12 mouse cellular contexts compared by ENCODE assay signal in the genomic region with DNA sequence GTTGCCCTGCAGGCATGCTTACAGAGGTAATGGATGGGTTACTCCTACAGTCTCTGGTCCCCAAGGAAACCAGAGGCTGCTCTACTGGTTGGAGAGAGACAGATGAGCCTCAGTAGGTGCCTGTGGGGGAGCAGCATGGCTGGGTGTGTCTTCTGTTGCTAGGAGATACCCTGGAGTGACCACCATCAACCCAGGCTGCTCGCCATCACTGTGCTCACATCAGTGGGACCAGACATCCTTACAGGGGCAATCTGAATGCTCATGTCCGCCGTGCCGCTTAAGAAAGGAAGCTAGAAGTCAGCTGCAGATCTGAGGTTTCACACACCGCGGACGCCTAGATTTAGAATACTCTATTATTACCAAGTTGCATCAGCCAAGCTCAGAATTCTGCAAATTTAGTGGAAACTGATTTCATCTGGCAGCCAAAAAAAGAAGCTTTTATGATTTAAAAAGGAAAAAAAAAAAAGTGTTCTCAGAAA. TPM values are rescaled to one million over a fixed set of nuclear protein-coding genes. Genes with fewer than 3 reads are reported as not detected.
A peak's percentile ranks its signal among the peaks of the same experiment; 100 is the strongest.
DNase-seq lines count a peak whose midpoint lies in the region; ATAC-seq and TF ChIP-seq lines count a peak whose summit lies in the region.
"Had no signal": no experiment of that assay in that cellular context is flagged by ENCODE, and none has a peak within 500 bp of the region (broad histone marks: within the 10 kb centered on the region; RNA-seq: fewer than 3 reads in every experiment).

No protein-coding gene starts in this region.

- H3K4me3 ChIP-seq in hindbrain, embryonic 16.5 days (ENCODE audit: low read length) = no peak overlapping the region
- H3K4me3 ChIP-seq in neural tube, embryonic 13.5 days = no peak overlapping the region
- H3K4me3 ChIP-seq: liver, embryonic 12.5 days had no signal

- no peak for TF ChIP-seq POLR2A in brain, embryonic 14.5 days (IDR thresholded peaks at IDR 0.05; ENCODE audit: borderline replicate concordance, extremely low read depth, insufficient read depth, insufficient read length, poor library complexity, severe bottlenecking)

- ATAC-seq in hindbrain, embryonic 16.5 days = peak; percentile 48; the same call in 1 of the 2 replicates
- peak; percentile 91 for ATAC-seq in neural tube, embryonic 13.5 days (ENCODE audit: low read depth)
- ATAC-seq: forebrain, embryonic 16.5 days; liver, embryonic 12.5 days had no signal

- no peaks in the 10 kb centered on the region for H3K36me3 ChIP-seq in hindbrain, embryonic 16.5 days (ENCODE audit: control insufficient read depth, insufficient read depth, low read length)
- no peaks in the 10 kb centered on the region for H3K36me3 ChIP-seq in neural tube, embryonic 13.5 days
- H3K36me3 ChIP-seq: liver, embryonic 12.5 days had no signal

- no peak for TF ChIP-seq CTCF in brain, embryonic 14.5 days (IDR thresholded peaks at IDR 0.05; ENCODE audit: borderline replicate concordance, extremely low read depth, insufficient read depth, insufficient read length)

- no peak overlapping the region for H3K27ac ChIP-seq in hindbrain, embryonic 16.5 days (ENCODE audit: low read depth, low read length)
- 0 out of 2 replicates have a peak overlapping the region, but pooled peaks have one; percentile 24 for H3K27ac ChIP-seq in neural tube, embryonic 13.5 days (replicated peaks)
- H3K27ac ChIP-seq: liver, embryonic 12.5 days had no signal

- WGBS in hindbrain, embryonic 16.5 days = 60% methylated on average over 7 of the region's 7 CpGs
- 57% methylated on average over 7 of the region's 7 CpGs for WGBS in neural tube, embryonic 13.5 days

- peak; percentile 39 for DNase-seq in embryo, embryonic 10 days (ENCODE audit: low spot score)
- DNase-seq in embryo, embryonic 9.5 days (ENCODE audit: extremely low spot score) = no peak
- peak; percentile 26 for DNase-seq in brain, embryonic 14.5 days (ENCODE audit: low read depth)
- no peak for DNase-seq in adrenal gland, adult 18-20 months (ENCODE audit: low spot score in 2 of 2)
- DNase-seq in cerebellum, adult 9-10 months = no peak
- DNase-seq in cerebellum, adult 9-11 months = no peak
- DNase-seq: cerebellum, adult 2 months; thymus, postnatal 14 days had no signal

- H3K9ac ChIP-seq in hindbrain, embryonic 16.5 days (ENCODE audit: low read depth, low read length) = no peak overlapping the region
- H3K9ac ChIP-seq in neural tube, embryonic 13.5 days = no peak overlapping the region
- H3K9ac ChIP-seq: liver, embryonic 12.5 days had no signal

- H3K9me3 ChIP-seq in hindbrain, embryonic 16.5 days (ENCODE audit: control insufficient read depth, low read length) = no peaks in the 10 kb centered on the region
- H3K9me3 ChIP-seq in neural tube, embryonic 13.5 days = no peaks in the 10 kb centered on the region
- H3K9me3 ChIP-seq: liver, embryonic 12.5 days had no signal

- no peaks in the 10 kb centered on the region; the same call in 1 of the 2 replicates for H3K27me3 ChIP-seq in hindbrain, embryonic 16.5 days (replicated peaks; ENCODE audit: control insufficient read depth, insufficient read depth, low read length)
- H3K27me3 ChIP-seq in neural tube, embryonic 13.5 days = no peaks in the 10 kb centered on the region
- H3K27me3 ChIP-seq: liver, embryonic 12.5 days had no signal

- H3K4me2 ChIP-seq in hindbrain, embryonic 16.5 days (ENCODE audit: low read length) = no peak overlapping the region
- H3K4me2 ChIP-seq in neural tube, embryonic 13.5 days = no peak overlapping the region
- H3K4me2 ChIP-seq: liver, embryonic 12.5 days had no signal

- no peaks in the 10 kb centered on the region; the same call in 1 of the 2 replicates for H3K4me1 ChIP-seq in hindbrain, embryonic 16.5 days (ENCODE audit: control insufficient read depth, insufficient read depth, low read depth, low read length)
- peaks cover 27% of the 10 kb centered on the region for H3K4me1 ChIP-seq in neural tube, embryonic 13.5 days (replicated peaks)
- H3K4me1 ChIP-seq: liver, embryonic 12.5 days had no signal

RNA-seq across cellular contexts. Expression of a gene that starts 21.7 kb away (rescaled TPM):
- 5.3 and 7.4 TPM in 2 replicates for polyA plus RNA-seq in brain, embryonic 14.5 days (2012; rRNA removed)
- 8.7 and 9.4 TPM in 2 replicates for polyA plus RNA-seq in hindbrain, embryonic 16.5 days (2015; fragmentation: Nextera tagmentation; extraction: Ambion mirVana)
- polyA plus RNA-seq in neural tube, embryonic 13.5 days (2015; fragmentation: Nextera tagmentation; extraction: Ambion mirVana) = 9.8 and 13.7 TPM in 2 replicates
- 10 to 100 TPM; 14.9 to 16.6 TPM for total RNA-seq in adrenal gland, adult 18-20 months (2021)

RNA-seq across cellular contexts. Expression of a gene that starts 54.2 kb away (rescaled TPM):
- 0.05 TPM in 2 replicates for polyA plus RNA-seq in brain, embryonic 14.5 days (2012; rRNA removed)
- polyA plus RNA-seq in hindbrain, embryonic 16.5 days (2015; fragmentation: Nextera tagmentation; extraction: Ambion mirVana) = not detected in 2 replicates
- 0.21 TPM in 1 of 2 replicates, not detected in the other for polyA plus RNA-seq in neural tube, embryonic 13.5 days (2015; fragmentation: Nextera tagmentation; extraction: Ambion mirVana)
- total RNA-seq in adrenal gland, adult 18-20 months (2021) = 100 to 1,000 TPM; 295 to 994 TPM
- polyA plus RNA-seq: cerebellum, adult 2 months; forebrain, embryonic 16.5 days; liver, embryonic 12.5 days had no signal

Comparison
In these comparisons a context has a peak if more than half of its experiments do, and no peak if none do; other contexts are left out.
1. DNase-seq: peak in embryo, embryonic 10 days (single experiment) and brain, embryonic 14.5 days (single experiment); none in embryo, embryonic 9.5 days (single experiment), adrenal gland, adult 18-20 months (0 of 2), cerebellum, adult 9-10 months (single experiment) and cerebellum, adult 9-11 months (single experiment).